Mouse (Mus musculus) heart, embryonic 13.5 days (tissue): ENCODE results near the gene Thg1l. TPM values are rescaled to one million over a fixed set of nuclear protein-coding genes. Genes with fewer than 3 reads are reported as not detected.

Source experiments
- ATAC-seq: fragments of 200-750 bp; cut with Nextera tagmentation; 2 replicates; pipeline ENCODE4 v1.8.0; 2017; ENCODE audit warnings: moderate TSS enrichment; ENCODE audit not compliant: insufficient number of reproducible peaks, low FRiP score, low TSS enrichment; ENCODE audit errors: extremely low read depth
- H3K27ac ChIP-seq: fragments of 300-500 bp; sonication (generic); replicated peaks from 2 replicates; pipeline ENCODE4 v1.5.1; 2015; ENCODE audit warnings: moderate library complexity, mild to moderate bottlenecking, inconsistent platforms
- H3K27me3 ChIP-seq: fragments of 300-500 bp; sonication (generic); replicated peaks from 2 replicates; pipeline ENCODE4 v1.6.1; 2015; ENCODE audit warnings: mild to moderate bottlenecking, inconsistent platforms
- H3K36me3 ChIP-seq: fragments of 300-500 bp; sonication (generic); 2 replicates; pipeline ENCODE4 v1.6.1; 2015; ENCODE audit warnings: mild to moderate bottlenecking, inconsistent platforms
- H3K4me1 ChIP-seq: fragments of 300-500 bp; sonication (generic); 2 replicates; pipeline ENCODE4 v1.6.1; 2015; ENCODE audit warnings: inconsistent platforms
- H3K4me2 ChIP-seq: fragments of 300-500 bp; sonication (generic); 2 replicates; pipeline ENCODE4 v1.6.1; 2015; ENCODE audit warnings: inconsistent platforms, mild to moderate bottlenecking, moderate library complexity
- H3K4me3 ChIP-seq: fragments of 300-500 bp; sonication (generic); 2 replicates; pipeline ENCODE4 v1.5.1; 2015; ENCODE audit warnings: moderate library complexity, mild to moderate bottlenecking, inconsistent platforms
- H3K9ac ChIP-seq: fragments of 300-500 bp; sonication (generic); 2 replicates; pipeline ENCODE4 v1.6.1; 2015; ENCODE audit warnings: inconsistent platforms, mild to moderate bottlenecking, moderate library complexity
- H3K9me3 ChIP-seq: fragments of 300-500 bp; sonication (generic); 2 replicates; pipeline ENCODE4 v1.6.1; 2016; ENCODE audit warnings: inconsistent platforms
- WGBS: fragments of 180-500 bp; shearing (Covaris S2); methylation state at CpG from one replicate; pipeline ENCODE4 v1.1.7; 2015; ENCODE audit warnings: mixed read lengths; 5-methylcytosine and 5-hydroxymethylcytosine counted together
- polyA plus RNA-seq: library from polyadenylated mRNA; unstranded; fragments of >200 nt; fragmentation: Nextera tagmentation; extraction: Ambion mirVana; gene quantifications from 2 replicates; pipeline ENCODE4 v1.2.1, GENCODE M21; 2015

Gene Thg1l
- polyA plus RNA-seq, 1 experiment from 2014 or later, result 8.2 TPM

GRCm38 (mm10) chr11:45959598-45959997, 4.3 kb upstream of the Thg1l start:
- H3K4me3 ChIP-seq, result no peak overlapping the region
- H3K27ac ChIP-seq, result no peak overlapping the region
- ATAC-seq, result no peak
- H3K36me3 ChIP-seq, result no peaks in the 10 kb centered on the region
- H3K4me2 ChIP-seq, result no peak overlapping the region
- 70% methylated on average over 3 of the region's 3 CpGs for WGBS
- peaks cover 3% of the 10 kb centered on the region for H3K4me1 ChIP-seq
- no peak overlapping the region for H3K9ac ChIP-seq
- 0 out of 2 replicates have a peak, but pooled peaks cover 3% of the 10 kb centered on the region for H3K9me3 ChIP-seq
- H3K27me3 ChIP-seq, result no peaks in the 10 kb centered on the region

DNA sequence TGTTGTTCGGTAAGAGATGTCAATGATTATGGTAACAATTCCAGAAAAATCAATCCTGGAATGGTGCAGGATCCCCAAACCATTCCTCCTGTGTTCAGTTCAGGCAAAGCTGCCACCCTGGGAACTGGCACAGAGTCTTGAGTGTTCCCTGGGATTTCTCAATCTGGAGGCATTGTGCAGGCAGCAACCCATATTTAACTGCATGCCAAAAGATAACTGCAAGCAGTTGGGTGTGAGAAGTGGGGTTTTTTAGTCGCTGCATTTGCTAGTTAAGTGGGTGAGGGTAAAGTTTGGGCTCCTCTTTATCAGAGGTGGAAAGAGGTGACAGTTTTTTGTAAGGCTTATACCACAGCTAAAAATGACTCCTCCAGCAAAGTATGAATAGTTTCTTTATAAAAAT, 7.8 kb downstream of the Thg1l start:
- H3K27ac ChIP-seq, result no peak overlapping the region
- peaks cover 18% of the 10 kb centered on the region for H3K4me1 ChIP-seq
- H3K4me2 ChIP-seq, result no peak overlapping the region
- 66% methylated on average over 2 of the region's 2 CpGs for WGBS
- H3K4me3 ChIP-seq, result no peak overlapping the region
- no peaks in the 10 kb centered on the region for H3K27me3 ChIP-seq
- H3K9ac ChIP-seq, result no peak overlapping the region
- H3K36me3 ChIP-seq, result peaks cover 48% of the 10 kb centered on the region
- ATAC-seq, result no peak
- H3K9me3 ChIP-seq, result no peaks in the 10 kb centered on the region

DNA sequence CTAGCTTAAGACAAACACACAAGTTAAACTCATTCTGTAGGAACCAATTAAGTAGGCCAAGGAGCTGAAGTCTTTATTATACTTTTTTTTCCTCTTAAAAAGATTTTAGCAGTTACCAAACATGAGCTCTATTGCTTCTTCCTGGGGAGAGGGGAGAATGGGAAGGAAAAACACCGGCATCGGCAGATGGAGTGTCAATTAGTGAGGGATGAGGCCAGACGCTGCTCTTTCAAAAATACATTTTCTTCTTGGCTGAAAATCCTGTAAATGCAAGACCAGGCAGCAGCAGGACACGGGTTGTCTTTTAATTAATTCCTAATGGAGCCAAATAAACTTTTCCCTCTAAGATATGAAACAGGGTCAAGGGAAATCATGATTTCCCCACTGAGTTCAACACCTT, 8.5 kb downstream of the Thg1l start:
- WGBS, result 81% methylated on average over 4 of the region's 4 CpGs
- Histone ChIP-seq H3K36me3 (peaks cover 47% of the 10 kb centered on the region), H3K27me3 (no peaks in the 10 kb centered on the region), H3K27ac (no peak overlapping the region), H3K4me2 (no peak overlapping the region), H3K4me1 (peaks cover 21% of the 10 kb centered on the region), H3K9ac (no peak overlapping the region), H3K9me3 (no peaks in the 10 kb centered on the region), H3K4me3 (no peak overlapping the region)
- ATAC-seq, result no peak

GRCm38 (mm10) chr11:45944643-45945156, 10.6 kb downstream of the Thg1l start, which contains the start of gene Lsm11:
TSS of gene Lsm11 (minus strand) at chr11:45944935.
- WGBS, result under 1% methylated on average over 55 of the region's 55 CpGs
- Histone ChIP-seq H3K27ac (peak within 1 kb of the TSS; percentile 73), H3K4me1 (peaks cover 24% of the 10 kb centered on the region), H3K9ac (peak within 1 kb of the TSS; percentile 97), H3K27me3 (no peaks in the 10 kb centered on the region), H3K9me3 (no peaks in the 10 kb centered on the region), H3K36me3 (peaks cover 39% of the 10 kb centered on the region), H3K4me2 (peak within 1 kb of the TSS; percentile 91), H3K4me3 (peak within 1 kb of the TSS; percentile 93)
- ATAC-seq, result peak; percentile 84

- under 1% methylated on average over 49 of the region's 49 CpGs for WGBS
- peak overlapping the region; percentile 97 for H3K9ac ChIP-seq
- ATAC-seq, result peak; percentile 32
Observed at GRCm38 (mm10) chr11:45943891-45944642, 11.2 kb downstream of the Thg1l start.

GRCm38 (mm10) chr11:45943108-45943705, 12.1 kb downstream of the Thg1l start:
- H3K4me2 ChIP-seq, result peak overlapping the region; percentile 91
- peak overlapping the region; percentile 93 for H3K4me3 ChIP-seq
- H3K36me3 ChIP-seq, result peaks cover 26% of the 10 kb centered on the region
- peaks cover 36% of the 10 kb centered on the region for H3K4me1 ChIP-seq
- peak overlapping the region; percentile 97 for H3K9ac ChIP-seq
- no peak for ATAC-seq
- 55% methylated on average over 7 of the region's 7 CpGs for WGBS
- H3K9me3 ChIP-seq, result no peaks in the 10 kb centered on the region
- 0 out of 2 replicates have a peak overlapping the region, but pooled peaks have one; percentile 20 for H3K27ac ChIP-seq
- no peaks in the 10 kb centered on the region for H3K27me3 ChIP-seq

More at GRCm38 (mm10) chr11:45943891-45944642, 11.2 kb downstream of the Thg1l start:
- Histone ChIP-seq H3K27me3 (no peaks in the 10 kb centered on the region), H3K4me3 (peak overlapping the region; percentile 93), H3K36me3 (peaks cover 33% of the 10 kb centered on the region), H3K4me2 (peak overlapping the region; percentile 91), H3K4me1 (peaks cover 31% of the 10 kb centered on the region), H3K27ac (peak overlapping the region; percentile 73), H3K9me3 (no peaks in the 10 kb centered on the region)

DNA sequence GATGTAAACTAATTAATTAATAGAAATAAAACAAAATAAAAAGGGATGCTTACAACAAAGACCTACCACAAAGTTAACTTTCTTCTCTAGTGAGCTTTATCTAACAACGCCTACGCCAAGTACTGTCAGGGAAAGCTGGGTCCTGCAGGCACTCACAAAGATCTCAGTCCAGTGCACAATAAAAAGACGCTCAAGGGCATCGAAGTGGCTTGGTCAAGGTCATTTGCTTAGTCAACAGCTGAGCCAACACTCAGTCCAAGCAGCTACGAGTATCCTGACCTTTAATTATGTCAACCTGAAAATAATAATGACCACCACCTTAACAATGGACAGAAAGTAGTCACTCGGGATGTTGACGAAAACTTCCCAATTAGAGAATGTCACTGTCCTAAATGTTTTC, 13.0 kb downstream of the Thg1l start:
- no peaks in the 10 kb centered on the region for H3K27me3 ChIP-seq
- peaks cover 36% of the 10 kb centered on the region for H3K4me1 ChIP-seq
- peak overlapping the region; percentile 91 for H3K4me2 ChIP-seq
- H3K36me3 ChIP-seq, result peaks cover 23% of the 10 kb centered on the region
- H3K27ac ChIP-seq, result no peak overlapping the region
- H3K9ac ChIP-seq, result no peak overlapping the region
- 82% methylated on average over 7 of the region's 7 CpGs for WGBS
- H3K9me3 ChIP-seq, result no peaks in the 10 kb centered on the region
- H3K4me3 ChIP-seq, result 0 out of 2 replicates have a peak overlapping the region, but pooled peaks have one; percentile 93
- no peak for ATAC-seq

DNA sequence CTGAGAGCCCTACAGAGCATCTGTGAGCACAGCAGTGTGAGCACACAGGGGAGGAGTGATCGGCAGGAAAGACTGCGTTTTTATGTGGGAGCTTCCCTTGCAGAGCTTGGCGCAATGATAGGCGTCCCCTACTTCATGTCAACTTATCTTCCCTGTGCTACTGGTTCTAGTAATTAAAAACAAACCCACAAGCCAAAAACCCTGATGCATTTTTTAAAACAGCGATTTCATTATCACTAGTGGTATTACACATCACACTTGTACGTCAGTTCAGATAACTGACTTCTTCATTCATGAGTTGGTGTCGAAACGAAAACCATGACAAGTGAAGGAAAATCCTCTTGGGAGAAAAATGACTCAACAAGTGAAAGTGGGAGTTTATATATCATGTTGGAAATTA, 16.4 kb downstream of the Thg1l start:
- 73% methylated on average over 8 of the region's 8 CpGs for whole genome bisulfite sequencing
- no peak for ATAC-seq
- peaks cover 32% of the 10 kb centered on the region for H3K4me1 ChIP-seq
- no peak overlapping the region for H3K4me2 ChIP-seq
- H3K9me3 ChIP-seq, result no peaks in the 10 kb centered on the region
- H3K27ac ChIP-seq, result no peak overlapping the region
- H3K36me3 ChIP-seq, result peaks cover 56% of the 10 kb centered on the region
- H3K9ac ChIP-seq, result no peak overlapping the region
- H3K4me3 ChIP-seq, result no peak overlapping the region
- H3K27me3 ChIP-seq, result no peaks in the 10 kb centered on the region

DNA sequence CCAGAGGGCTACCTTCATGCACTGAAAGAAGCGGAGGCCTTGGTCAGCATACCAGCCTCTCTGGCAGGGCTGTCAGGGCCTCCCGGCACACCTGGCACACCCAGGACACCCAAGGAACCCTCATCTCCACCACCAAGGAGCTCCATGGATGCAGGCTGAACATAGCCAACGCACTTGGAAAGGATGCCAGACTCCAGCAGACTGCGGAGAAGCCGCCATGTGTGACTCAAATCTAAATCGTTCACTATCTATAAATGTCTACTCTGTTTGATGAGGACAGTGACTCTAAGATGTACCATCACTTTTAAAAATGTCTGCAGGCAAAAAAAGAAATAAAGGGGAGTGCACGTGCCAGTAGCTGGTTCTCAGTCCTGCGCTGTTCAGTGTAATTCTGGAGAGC, 17.8 kb downstream of the Thg1l start:
- ATAC-seq, result no peak
- Histone ChIP-seq H3K9ac (no peak overlapping the region), H3K27me3 (no peaks in the 10 kb centered on the region), H3K9me3 (no peaks in the 10 kb centered on the region), H3K27ac (no peak overlapping the region), H3K36me3 (peaks cover 71% of the 10 kb centered on the region), H3K4me1 (peaks cover 19% of the 10 kb centered on the region), H3K4me2 (no peak overlapping the region), H3K4me3 (no peak overlapping the region)
- WGBS, result 93% methylated on average over 8 of the region's 8 CpGs

- no peaks in the 10 kb centered on the region for H3K27me3 ChIP-seq
- H3K4me1 ChIP-seq, result 0 out of 2 replicates have a peak, but pooled peaks cover 3% of the 10 kb centered on the region
- peaks cover 94% of the 10 kb centered on the region for H3K36me3 ChIP-seq
- ATAC-seq, result no peak
- WGBS, result 82% methylated on average over 10 of the region's 10 CpGs
- no peaks in the 10 kb centered on the region for H3K9me3 ChIP-seq
- no peak overlapping the region for H3K27ac ChIP-seq
- no peak overlapping the region for H3K4me3 ChIP-seq
- H3K9ac ChIP-seq, result no peak overlapping the region
- H3K4me2 ChIP-seq, result no peak overlapping the region
Observed at GRCm38 (mm10) chr11:45932771-45933170, 22.5 kb downstream of the Thg1l start.

- no peak for ATAC-seq
- WGBS, result 76% methylated on average over 10 of the region's 10 CpGs
Observed at GRCm38 (mm10) chr11:45929541-45929940, 25.8 kb downstream of the Thg1l start.

More at GRCm38 (mm10) chr11:45929541-45929940, 25.8 kb downstream of the Thg1l start:
- Histone ChIP-seq H3K4me2 (no peak overlapping the region), H3K4me1 (peaks cover 5% of the 10 kb centered on the region; the same call in 1 of the 2 replicates), H3K27ac (no peak overlapping the region), H3K36me3 (peaks cover 62% of the 10 kb centered on the region), H3K4me3 (no peak overlapping the region), H3K9ac (no peak overlapping the region), H3K9me3 (no peaks in the 10 kb centered on the region), H3K27me3 (0 out of 2 replicates have a peak, but pooled peaks cover 3% of the 10 kb centered on the region)
